8 mouse cellular contexts compared by ENCODE assay signal in the genomic region with DNA sequence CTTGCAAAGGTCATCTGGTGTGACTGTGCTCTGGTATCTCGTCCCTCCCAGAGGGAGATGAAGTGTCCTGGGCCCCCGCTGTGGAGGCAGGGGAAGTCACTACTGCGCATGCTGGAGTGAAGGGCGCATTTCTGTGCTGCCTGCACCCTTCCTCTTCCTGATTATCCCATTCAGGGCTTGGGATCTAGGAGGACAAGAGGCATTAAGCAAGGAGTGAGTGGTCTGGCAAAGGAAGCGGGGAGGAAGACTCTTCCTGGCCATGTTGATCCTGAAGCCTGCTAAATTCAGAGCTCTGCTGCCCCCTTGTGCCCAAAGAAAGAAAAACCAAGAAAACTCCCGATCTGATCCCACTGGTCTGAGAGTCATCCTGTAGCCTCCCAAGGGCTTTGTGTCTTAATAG. TPM values are rescaled to one million over a fixed set of nuclear protein-coding genes. Genes with fewer than 3 reads are reported as not detected.
DNase-seq lines count a peak whose midpoint lies in the region; ATAC-seq lines count a peak whose summit lies in the region.

No protein-coding gene starts in this region.

- H3K4me1 ChIP-seq in embryonic facial prominence, embryonic 12.5 days = peaks cover 6% of the 10 kb centered on the region; the same call in 1 of the 2 replicates
- 0 out of 2 replicates have a peak, but pooled peaks cover 3% of the 10 kb centered on the region for H3K4me1 ChIP-seq in limb, embryonic 12.5 days (replicated peaks)
- H3K4me1 ChIP-seq in midbrain, embryonic 15.5 days = 0 out of 2 replicates have a peak, but pooled peaks cover 9% of the 10 kb centered on the region

- H3K9me3 ChIP-seq in embryonic facial prominence, embryonic 12.5 days = no peaks in the 10 kb centered on the region
- H3K9me3 ChIP-seq in limb, embryonic 12.5 days = no peaks in the 10 kb centered on the region
- no peaks in the 10 kb centered on the region for H3K9me3 ChIP-seq in midbrain, embryonic 15.5 days

- DNase-seq in A20 (ENCODE audit: low read depth, low spot score) = peak; percentile 42
- peak; percentile 24 to 44 for DNase-seq in adrenal gland, postnatal 4 days (ENCODE audit: low spot score in 2 of 2)
- peak; percentile 86 to 91 for DNase-seq in heart, adult 18-20 months
- peak; percentile 55 for DNase-seq in kidney, adult 18-20 months
- peak; percentile 27 to 74 for DNase-seq in spleen, postnatal 4 days (ENCODE audit: low spot score in 2 of 2)

- no peak overlapping the region for H3K9ac ChIP-seq in embryonic facial prominence, embryonic 12.5 days
- H3K9ac ChIP-seq in limb, embryonic 12.5 days (replicated peaks) = peak overlapping the region; percentile 35; the same call in 1 of the 2 replicates
- no peak overlapping the region for H3K9ac ChIP-seq in midbrain, embryonic 15.5 days

- no peaks in the 10 kb centered on the region for H3K36me3 ChIP-seq in embryonic facial prominence, embryonic 12.5 days
- no peaks in the 10 kb centered on the region for H3K36me3 ChIP-seq in limb, embryonic 12.5 days
- no peaks in the 10 kb centered on the region for H3K36me3 ChIP-seq in midbrain, embryonic 15.5 days (replicated peaks)

- H3K4me2 ChIP-seq in embryonic facial prominence, embryonic 12.5 days (replicated peaks) = peak overlapping the region; percentile 35; the same call in 1 of the 2 replicates
- peak overlapping the region; percentile 39 for H3K4me2 ChIP-seq in limb, embryonic 12.5 days
- peak overlapping the region; percentile 35 for H3K4me2 ChIP-seq in midbrain, embryonic 15.5 days

- no peak overlapping the region for H3K27ac ChIP-seq in embryonic facial prominence, embryonic 12.5 days
- no peak overlapping the region for H3K27ac ChIP-seq in limb, embryonic 12.5 days
- H3K27ac ChIP-seq in midbrain, embryonic 15.5 days = no peak overlapping the region

- WGBS in embryonic facial prominence, embryonic 12.5 days = 29% methylated on average over 6 of the region's 6 CpGs
- WGBS in limb, embryonic 12.5 days = 25% methylated on average over 6 of the region's 6 CpGs
- 28% methylated on average over 6 of the region's 6 CpGs for WGBS in midbrain, embryonic 15.5 days

- ATAC-seq in embryonic facial prominence, embryonic 12.5 days (ENCODE audit: insufficient number of reproducible peaks, insufficient read depth, low FRiP score, low TSS enrichment) = no peak
- no peak; the same call in 1 of the 2 replicates for ATAC-seq in limb, embryonic 12.5 days (ENCODE audit: insufficient number of reproducible peaks, insufficient read depth, low FRiP score, low TSS enrichment, low read depth)
- ATAC-seq in midbrain, embryonic 15.5 days (replicated peaks) = peak; percentile 78; the same call in 1 of the 2 replicates

- no peak overlapping the region for H3K4me3 ChIP-seq in embryonic facial prominence, embryonic 12.5 days
- H3K4me3 ChIP-seq in limb, embryonic 12.5 days (replicated peaks) = no peak overlapping the region
- no peak overlapping the region for H3K4me3 ChIP-seq in midbrain, embryonic 15.5 days

- peaks cover 3% of the 10 kb centered on the region; the same call in 1 of the 2 replicates for H3K27me3 ChIP-seq in embryonic facial prominence, embryonic 12.5 days
- peaks cover 13% of the 10 kb centered on the region for H3K27me3 ChIP-seq in limb, embryonic 12.5 days
- no peaks in the 10 kb centered on the region for H3K27me3 ChIP-seq in midbrain, embryonic 15.5 days (replicated peaks)

RNA-seq across cellular contexts. Expression of a gene that starts 13.6 kb away (rescaled TPM):
- 1 to 10 TPM; 5.5 to 7.0 TPM for total RNA-seq in adrenal gland, postnatal 4 days (2021)
- 5.2 and 5.9 TPM in 2 replicates for polyA plus RNA-seq in embryonic facial prominence, embryonic 12.5 days (2016; fragmentation: Nextera tagmentation; extraction: Ambion mirVana)
- 1 to 10 TPM; 4.1 to 6.2 TPM for total RNA-seq in heart, adult 18-20 months (2021)
- polyA plus RNA-seq in limb, embryonic 12.5 days (2016; fragmentation: Nextera tagmentation; extraction: Ambion mirVana) = 1.9 and 2.0 TPM in 2 replicates
- polyA plus RNA-seq in midbrain, embryonic 15.5 days (2015; fragmentation: Nextera tagmentation; extraction: Ambion mirVana) = 1.4 and 2.4 TPM in 2 replicates

Comparison
In these comparisons a context has a peak if more than half of its experiments do, and no peak if none do; other contexts are left out.
1. DNase-seq: peak in every context shown above with its lines; median percentile 88 in heart, adult 18-20 months; 55 in kidney, adult 18-20 months; 50 in spleen, postnatal 4 days; 42 in A20; 34 in adrenal gland, postnatal 4 days.